Mouse (Mus musculus) naive thymus-derived CD4-positive, alpha-beta T cell, adult 2 months (primary cell): ENCODE data around the gene Pax3.

Source experiments
- DNase-seq: peaks from one replicate; pipeline ENCODE4 v3.0.0-alpha.2; 2011; ENCODE audit warnings: low read depth

Gene Pax3

GRCm38 (mm10) chr1:78198319-78198940, 1.5 kb upstream of the Pax3 start:
- DNase-seq: no peak

- no peak for DNase-seq
These were observed 659 bp upstream of the Pax3 start for GRCm38 (mm10) chr1:78197351-78198234.

DNA sequence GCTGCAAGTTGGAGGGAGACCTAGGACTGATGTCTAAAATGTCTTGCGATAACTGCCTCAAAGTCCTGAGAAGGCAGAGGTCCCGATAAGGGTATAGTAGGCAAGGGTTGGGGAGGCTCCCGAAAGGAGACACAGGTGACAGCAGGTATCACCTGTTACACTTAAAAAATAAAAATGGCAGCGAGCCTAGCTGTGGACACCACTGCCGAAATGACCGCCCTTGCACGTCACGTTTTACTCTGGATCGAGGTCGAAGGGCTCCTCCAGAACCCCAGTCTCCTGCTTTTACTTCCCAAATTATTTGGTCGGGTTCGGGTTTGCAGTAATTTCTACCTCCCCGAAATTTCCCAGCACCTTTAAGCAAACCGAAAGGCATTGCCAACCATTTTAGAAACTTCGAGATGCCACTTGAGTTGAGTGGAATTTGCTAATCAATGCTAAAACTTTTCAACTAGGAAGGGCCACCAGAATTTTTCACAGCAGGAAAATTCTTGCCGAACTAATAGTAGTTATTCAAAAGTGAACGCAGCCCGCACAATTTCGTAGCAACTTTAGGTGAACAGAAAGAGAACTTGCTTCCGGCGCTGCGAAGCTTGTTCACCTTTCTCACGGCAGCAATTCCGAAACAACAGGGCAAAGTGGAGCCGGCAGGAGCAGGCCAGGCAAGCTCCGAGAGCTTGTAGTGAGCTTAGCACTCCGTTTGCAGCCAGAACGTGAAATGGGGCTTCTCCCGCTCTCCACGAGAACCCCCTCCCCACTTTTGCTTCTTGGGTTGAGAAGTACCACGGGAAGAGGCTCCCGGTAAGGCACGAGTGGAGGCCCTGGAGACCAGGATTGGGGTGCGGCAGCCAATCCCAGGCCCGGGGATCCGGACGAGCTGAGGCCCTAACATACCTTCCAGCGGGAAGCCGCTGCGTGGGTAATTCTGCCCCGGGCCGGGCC, 892 bp downstream of the Pax3 start:
- DNase-seq: no peak

DNA sequence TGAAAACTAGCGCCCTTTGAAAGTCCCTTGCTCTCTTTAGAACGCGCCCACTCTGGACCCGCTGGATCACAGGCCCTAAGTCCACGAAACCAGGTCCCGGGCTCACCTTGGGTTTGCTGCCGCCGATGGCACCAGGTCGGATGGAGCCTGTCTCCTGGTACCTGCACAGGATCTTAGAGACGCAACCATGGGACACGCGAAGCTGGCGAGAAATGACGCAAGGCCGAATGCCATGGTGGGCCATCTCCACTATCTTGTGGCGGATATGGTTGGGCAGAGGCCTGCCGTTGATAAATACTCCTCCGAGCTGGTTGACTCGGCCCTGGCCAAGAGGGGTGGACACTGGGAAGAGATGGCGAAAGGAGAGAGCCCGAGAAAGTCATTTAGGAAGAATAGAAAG, 1.8 kb downstream of the Pax3 start:
- no peak for DNase-seq

- no peak for DNase-seq
These were observed 2.4 kb downstream of the Pax3 start for GRCm38 (mm10) chr1:78194381-78195047.

DNA sequence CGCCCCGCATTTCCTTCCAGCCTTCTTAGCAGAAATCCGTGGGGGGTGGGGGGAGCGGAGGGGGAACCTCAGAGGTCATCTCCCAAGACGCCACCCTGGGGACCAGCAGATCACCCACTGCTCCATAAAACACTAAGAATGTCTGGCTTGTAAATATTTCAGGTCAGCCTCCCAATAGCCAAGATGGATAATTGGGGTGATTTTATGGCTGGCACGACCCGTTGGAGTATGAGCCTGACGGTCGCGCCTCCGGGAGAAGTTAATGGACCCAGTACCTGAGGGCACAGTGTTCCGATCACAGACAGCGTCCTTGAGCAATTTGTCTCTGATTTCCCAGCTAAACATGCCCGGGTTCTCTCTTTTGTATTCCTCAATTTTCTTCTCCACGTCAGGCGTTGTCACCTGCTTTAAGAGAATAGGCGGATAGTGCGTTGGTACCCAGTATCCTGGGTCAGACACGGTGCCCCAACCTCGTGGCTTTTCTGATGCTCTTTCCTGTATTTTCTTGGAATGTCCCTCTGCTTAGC, 3.4 kb downstream of the Pax3 start:
- no peak for DNase-seq

DNA sequence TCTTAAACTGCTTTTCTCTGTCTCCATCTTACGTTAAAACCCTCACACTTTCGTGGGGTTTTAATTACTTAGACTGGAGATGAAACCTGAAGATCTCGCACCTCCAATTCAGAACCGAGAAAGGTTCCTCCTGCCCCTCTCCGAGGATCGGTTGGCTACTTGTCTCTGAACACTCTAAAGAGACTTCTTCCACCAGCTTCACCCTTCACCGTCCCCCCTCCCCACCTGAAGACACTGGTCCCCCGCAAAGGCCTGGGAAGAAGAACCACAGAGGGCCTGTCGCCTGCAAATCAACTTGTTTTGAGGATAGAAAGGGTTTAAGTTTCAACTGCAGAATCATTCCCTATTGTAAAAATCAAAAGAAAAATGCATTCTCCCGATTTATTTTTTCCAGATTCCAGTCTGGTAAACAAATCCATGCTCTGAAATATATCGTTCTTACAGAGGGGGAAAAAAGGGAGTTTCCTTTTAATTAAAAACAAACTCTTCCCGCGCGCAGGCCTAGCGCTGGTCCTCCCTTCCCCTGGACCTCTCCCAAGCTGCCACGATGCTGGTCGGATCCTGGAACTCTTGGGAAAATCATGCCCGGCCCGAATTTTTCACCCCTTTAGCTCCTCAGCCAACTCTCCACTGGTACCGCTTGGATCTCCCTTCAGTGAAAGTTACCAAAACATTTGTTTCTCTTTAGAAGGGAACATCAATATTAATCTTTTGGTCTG, 4.0 kb downstream of the Pax3 start:
- no peak for DNase-seq

DNA sequence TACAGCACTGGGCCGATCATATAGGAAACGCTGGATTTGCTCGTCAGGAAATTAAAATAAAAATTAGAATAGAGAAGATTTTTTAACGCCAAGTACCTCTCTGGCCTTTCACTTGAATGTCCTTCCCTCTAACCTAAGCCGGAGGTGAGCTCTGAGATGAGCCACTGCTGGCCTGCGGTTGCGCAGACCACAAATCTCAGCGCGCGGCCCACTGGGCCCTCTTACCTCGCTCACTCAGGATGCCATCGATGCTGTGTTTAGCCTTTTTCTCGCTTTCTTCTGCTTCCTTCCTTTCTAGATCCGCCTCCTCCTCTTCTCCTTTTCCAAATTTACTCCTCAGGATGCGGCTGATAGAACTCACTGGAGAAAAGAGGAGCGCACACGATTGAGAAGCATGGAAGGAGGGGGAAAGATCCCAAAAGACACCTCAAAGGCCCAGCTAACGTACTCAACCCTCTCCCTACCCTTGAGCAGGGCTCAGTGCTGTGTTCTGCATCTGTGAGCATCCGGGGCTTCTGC, 4.7 kb downstream of the Pax3 start:
- DNase-seq: no peak

- DNase-seq: no peak
These were observed 5.2 kb downstream of the Pax3 start for GRCm38 (mm10) chr1:78191761-78192160.

DNA sequence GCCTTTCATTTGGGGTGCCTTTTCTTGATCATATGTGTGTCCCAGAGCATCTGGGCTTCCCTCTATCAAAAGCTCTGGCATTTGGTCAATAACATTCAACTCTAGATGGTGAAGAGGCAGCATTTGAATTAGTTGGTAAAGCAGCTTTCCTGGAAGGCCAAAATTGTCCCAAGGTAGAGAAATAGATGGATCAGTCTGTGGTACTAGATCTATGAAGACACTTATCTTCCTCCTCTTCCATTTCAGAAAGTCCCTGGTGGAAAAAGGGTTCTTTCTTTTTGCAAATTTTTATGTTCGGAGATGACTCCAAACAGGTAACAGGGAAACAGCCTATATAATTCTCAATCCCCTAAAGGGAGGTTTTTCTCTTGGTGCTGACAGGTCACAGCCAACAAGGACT, 5.6 kb downstream of the Pax3 start:
- no peak for DNase-seq

DNA sequence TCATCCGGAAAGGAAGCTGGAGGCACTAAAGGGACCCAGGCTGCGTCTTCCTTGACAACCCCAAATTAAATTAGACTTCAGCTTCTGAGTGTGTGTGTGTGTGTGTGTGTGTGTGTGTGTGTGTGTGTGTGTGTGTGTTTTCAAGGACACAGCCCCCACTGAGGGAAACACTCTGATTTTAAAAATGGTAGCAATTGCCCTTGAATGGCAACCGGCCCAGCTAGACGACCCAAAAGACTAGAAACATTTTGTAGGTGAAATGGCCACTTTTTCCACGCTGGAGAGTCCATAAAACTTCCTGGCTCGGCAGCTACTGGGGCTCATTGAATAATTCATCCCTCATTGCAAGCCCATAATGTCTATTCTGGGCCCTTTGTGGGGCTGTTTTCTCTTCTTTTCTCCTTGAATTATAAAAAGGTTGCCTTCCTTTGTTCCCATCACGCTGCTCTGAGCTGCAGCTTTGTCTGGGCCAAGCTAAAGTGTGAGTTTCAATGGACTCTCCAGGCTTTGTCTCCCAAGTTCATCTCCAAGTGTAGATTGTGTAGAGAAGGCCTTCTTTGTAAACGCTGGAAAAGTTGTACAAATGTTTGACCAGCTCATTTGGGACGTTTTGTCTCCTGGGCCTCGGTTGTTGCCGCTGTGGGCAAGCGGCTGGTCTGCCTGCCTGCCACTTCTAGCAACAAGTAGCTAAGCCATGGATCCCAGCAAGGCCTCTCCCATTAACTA, 6.4 kb downstream of the Pax3 start:
- DNase-seq: no peak

DNA sequence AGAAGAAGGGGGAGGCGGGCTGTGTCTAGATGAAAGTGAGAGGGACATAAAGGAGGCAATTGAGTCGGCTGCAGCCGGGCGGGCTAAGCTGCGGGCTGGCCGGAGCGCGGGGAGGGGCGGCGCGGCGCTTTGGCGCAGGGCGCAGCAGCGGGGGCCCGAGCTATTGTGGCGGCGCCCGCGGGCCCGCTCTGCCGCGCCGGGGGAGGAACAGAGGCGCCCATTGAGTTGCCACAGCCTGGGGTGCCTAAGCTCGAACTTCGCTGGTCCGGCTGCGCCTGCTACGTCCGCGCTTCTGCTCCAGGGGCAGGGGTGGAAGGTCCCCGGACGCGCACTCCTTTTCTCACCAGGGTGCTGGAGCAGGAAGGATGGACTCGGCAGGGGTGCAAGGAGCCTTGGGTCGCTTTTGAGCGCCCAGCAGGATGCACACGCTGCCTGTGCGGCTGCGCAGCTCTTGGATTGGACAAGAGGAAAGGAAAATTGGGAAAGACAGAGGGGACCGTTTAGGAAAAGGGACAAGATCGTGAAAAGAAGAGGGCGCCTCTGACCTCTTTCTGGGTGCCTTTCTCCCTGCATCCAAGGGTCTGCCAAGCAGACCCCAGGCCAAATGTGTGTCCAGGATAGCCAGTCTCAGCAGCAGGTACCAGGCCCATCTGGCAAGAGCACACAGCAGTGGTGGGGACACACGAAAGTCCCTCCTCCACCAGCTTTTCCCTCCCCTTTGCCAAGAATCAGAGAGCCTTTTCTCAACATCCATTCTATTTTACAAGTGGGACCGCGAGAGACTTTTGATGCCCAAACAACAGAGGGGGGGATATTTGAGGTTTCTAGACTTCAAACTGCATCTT, 7.2 kb downstream of the Pax3 start:
- DNase-seq: no peak

DNA sequence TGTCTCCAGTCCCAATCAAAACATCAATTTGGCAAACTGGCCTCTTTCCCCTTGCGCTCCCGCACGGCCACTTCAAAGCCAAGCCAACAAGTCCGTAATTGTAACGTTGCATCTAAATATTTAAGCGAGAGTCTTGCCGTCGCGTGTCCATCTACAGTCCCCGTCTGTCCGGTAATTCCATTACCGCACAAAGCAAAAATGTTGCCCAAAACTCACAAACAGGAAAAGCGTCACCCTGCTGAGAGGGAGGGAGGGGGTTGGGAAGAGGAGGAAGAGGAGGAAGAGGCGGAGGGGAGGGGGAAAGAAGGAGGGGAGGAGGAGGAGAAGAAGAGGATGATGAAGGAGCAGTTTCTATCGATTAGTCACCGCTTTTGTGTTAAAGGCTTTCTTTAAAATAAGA, 7.9 kb downstream of the Pax3 start:
- no peak for DNase-seq

- no peak for DNase-seq
These were observed 8.6 kb downstream of the Pax3 start for GRCm38 (mm10) chr1:78188299-78188698.

DNA sequence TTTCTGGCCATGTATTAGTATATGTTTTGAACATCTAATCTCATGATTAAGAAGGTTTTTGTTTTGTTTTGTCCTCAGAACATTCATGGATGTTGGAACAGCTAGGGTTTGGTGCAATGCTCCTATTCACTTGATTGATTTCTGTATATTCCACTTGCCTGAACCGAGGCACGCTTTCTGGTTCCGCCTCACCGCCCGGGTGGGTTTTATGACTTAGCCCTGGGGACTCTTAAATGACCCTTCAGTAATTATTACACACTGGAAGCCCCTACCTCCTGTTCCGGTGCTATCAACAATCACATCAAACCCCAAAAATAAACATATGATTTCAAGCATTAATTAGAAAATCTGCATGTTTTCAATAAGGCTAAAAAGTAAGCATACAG, 9.2 kb downstream of the Pax3 start:
- no peak for DNase-seq

DNA sequence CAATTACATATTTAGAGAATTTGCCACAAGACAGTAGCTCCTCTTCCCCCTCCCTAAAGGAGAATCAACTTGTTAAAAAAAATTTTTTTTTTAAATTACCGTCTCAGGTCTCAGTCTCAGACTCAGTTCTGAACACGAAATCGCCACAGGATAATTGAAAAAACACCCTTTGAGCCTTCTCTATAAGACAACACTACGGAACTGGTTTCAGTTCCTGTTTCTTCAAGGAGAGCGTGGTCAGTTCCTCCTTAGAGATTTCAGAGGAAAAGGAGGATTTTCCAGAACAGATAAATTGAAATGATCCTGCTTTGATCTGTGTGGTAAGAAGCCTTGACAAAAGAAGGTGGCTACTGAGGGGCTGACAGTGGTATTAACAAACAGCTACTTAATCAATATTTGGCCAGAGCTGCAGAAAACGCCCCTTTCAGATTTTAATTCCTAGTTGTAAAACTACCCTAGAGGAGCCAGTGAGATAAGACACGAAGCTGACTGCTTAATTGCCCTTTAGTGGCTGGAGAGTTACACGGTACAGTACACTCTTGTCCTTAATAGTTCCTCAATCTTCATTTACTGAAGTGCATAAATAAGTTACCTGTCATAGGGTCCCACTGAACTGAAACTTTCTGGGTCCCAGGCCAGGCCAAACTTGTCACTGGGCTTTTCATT, 9.7 kb downstream of the Pax3 start:
- no peak for DNase-seq

DNA sequence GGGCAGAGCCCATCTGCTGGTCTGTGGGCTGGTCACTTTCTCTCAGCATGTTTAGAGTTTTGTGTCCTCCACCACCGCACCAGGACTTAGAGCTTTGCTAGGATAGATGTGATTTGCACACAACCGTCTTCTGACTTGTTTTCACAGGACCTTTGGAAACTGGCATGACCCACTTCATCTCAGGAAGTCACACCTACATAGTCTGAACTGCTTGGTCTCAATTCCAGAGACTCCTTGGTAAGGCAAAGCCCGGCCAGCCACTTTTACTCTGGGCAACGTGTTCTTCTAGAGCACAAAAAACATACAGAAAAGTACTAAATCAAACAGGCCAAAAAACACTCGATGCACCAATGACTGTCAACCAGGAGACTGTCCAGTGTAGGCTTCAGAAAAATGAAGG, 14.0 kb downstream of the Pax3 start:
- no peak for DNase-seq

GRCm38 (mm10) chr1:78181882-78182281, 15.1 kb downstream of the Pax3 start:
- no peak for DNase-seq

- DNase-seq: no peak
These were observed 24.6 kb downstream of the Pax3 start for GRCm38 (mm10) chr1:78172334-78172733.
